Mouse (Mus musculus): Measurements from ENCODE around the gene Hsf2bp. TPM values are rescaled to one million over a fixed set of nuclear protein-coding genes. Genes with fewer than 3 reads are reported as not detected.
A peak's percentile ranks its signal among the peaks of the same experiment; 100 is the strongest.

The Hsf2bp gene
- total RNA-seq (2021): 1 to 10 TPM in 1 of 2 experiments, under 1 TPM in 1; 0.58 to 1.4 TPM
- polyA plus RNA-seq (2012; rRNA removed): not detected in 2 replicates
- long read RNA-seq, partial matches to known transcripts: 0 of 2 reads
- long read RNA-seq, other reads (novel, unspliced or antisense): 2 of 2 reads

- DNase-seq: peak; percentile 88
Measured at GRCm38 (mm10) chr17:32035609-32036508, at the start of gene Hsf2bp, which contains the start of gene Rrp1b. Gene Hsf2bp (minus strand): TSS chr17:32036349. Gene Rrp1b (plus strand): TSS chr17:32036100.

DNA sequence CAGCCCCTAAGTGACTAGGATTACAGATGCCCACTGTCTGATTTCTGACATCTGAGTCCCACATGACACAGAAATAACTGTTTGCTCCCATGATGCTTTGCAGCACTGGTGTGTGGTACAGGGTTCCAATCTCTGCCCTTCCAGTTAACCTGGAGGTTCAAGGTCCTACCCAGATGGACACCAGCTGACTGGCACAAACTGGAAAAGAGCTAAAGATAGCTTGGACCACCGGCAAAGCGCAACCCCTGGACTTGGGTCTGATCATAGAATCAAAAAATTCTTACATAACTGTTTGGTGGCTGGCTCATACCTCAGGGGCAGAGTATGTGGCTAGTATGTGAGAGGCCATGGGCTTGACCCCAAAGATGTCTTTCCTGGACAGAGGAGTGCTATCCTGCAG lies 47.2 kb upstream of the Hsf2bp start:
- DNase-seq: no peak

GRCm38 (mm10) chr17:32075164-32075563 lies 39.0 kb upstream of the Hsf2bp start:
- peak; percentile 32 for DNase-seq

DNA sequence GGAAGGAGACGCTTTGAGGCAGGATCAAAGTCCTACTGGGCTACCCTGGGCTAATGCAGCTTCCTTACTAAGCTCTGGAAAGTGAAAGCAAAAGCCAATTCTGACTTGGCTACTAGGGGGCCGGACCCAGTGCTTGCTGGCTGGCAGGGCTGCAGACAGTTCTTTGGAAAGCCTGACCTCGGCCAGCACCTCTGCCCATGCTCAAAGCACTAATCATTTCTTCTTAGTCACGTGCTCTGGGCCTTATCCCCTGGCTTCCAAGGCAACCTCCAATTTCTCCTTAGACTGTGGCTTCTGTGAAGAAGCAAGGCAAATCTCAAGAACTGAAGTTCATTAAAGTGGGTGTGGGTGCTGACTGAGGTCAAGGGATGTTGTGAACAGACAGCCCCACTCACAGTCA lies 38.5 kb upstream of the Hsf2bp start:
- peak; percentile 31 for DNase-seq

DNA sequence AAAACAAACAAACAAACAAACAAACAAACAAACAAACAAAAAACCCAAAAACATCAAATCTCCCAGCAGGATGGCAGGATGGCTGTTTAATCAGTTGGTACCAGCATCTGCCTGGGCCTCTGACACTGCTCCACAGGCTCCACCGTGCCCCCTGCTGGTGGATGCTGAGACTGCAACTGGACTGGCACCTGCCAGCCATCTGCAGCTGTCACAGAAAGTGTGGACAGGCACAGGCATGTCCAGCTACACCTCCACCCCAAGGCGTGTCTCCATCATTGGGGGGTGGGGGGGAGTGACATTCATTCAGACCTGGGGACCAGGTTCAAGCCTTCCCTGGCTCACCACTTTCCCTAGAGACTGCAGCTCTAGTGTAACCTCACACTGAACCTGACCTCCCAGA lies 37.2 kb upstream of the Hsf2bp start:
- peak; percentile 90 for DNase-seq

DNA sequence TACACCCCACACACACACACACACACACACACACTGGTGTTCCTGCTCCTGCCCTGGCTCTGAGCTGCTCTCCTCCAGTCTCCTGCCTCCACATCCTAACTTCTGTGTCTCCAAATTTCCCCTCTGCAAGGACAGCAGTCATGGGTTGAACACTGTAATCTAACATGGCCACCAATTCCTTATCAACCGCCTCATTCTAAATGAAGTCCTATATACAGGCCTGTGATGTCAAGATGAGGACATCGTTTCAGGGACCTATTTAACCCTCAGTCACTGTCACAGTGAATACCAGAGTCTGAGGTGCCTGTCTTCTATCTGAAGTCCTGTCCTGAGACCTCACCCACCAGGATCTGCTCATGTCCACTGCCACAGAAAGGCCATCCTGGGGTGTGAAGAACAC lies 32.7 kb upstream of the Hsf2bp start:
- no peak for DNase-seq

DNA sequence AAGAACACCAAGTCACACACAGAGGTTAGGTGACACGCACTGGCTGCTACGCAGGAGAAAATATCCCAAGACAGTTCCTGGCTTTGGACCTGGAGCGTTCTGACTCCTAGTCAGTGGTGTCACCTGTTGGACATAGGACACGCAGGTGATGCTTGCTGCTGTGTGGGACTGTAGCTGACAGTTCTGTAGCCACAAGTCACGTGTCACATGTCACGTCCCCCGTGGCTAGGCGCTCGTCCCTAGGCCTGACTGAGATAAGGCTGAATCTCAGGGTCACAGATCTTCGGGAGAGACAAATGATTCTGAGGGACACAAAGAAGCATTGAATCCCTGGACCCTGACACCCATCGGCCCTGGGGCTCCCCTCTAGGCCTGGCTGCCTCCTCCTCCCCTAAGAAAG lies 32.2 kb upstream of the Hsf2bp start:
- DNase-seq: peak; percentile 74

DNA sequence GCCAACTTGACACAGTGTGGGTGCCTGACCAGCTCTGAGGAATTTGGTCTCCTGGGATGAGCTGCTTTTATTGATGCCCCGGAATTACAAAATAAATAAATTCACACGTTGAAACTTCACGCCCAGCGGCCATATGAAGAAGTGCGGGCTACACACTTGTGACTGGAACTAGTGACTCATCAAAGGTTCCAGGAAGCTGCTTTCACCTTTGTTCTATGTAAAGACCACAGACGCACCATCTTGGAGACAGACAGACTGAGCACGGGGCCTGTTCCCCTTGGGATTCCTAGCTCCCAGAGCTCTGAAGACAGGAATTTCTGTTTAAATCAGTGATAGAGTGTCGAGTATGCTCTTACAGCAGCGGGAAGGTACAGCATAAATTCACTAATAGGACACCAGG lies 31.4 kb upstream of the Hsf2bp start:
- DNase-seq: no peak

GRCm38 (mm10) chr17:32064762-32065161 lies 28.6 kb upstream of the Hsf2bp start:
- peak; percentile 61 for DNase-seq

- DNase-seq: peak; percentile 30
Measured at GRCm38 (mm10) chr17:32063654-32064053, 27.5 kb upstream of the Hsf2bp start.

GRCm38 (mm10) chr17:32061219-32061618 lies 25.1 kb upstream of the Hsf2bp start:
- no peak for DNase-seq

DNA sequence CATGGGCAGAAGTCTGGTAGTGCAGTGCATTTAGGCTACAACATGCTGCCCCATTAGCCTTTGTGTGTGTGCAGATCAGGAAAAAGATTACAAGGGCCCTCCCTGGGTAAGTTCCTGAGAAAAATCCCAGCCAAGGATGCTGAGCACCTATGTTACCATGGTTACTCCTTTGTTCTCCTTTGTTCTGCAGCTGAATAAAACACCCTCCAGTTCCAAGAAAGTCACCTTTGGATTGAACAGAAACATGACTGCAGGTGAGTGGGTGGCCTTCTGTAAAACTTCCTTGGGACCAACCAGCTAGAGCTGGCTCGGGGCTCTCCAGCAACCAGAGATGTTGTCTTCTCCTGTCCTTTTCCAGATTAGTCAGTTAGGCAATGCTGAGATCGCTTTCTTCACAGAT lies 22.9 kb upstream of the Hsf2bp start:
- DNase-seq: no peak

DNA sequence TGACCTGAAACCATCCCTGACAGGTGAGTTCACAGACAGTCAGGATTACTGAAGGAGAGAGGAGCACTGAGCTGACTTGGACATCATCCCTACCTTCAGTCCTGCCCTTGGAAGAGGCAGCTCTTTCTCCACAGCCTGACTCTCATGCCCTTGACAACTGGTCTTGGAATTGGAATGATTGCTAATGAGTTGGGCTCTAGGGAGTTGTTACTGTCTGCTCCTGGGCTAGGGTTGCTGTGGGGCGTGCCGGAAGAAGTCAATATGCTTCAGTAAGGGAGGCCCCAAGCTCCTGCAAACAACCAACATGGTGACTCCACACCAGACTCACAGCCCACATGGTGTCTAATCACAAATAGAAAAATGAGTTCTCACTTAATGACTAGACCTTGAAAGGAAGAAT lies 21.7 kb upstream of the Hsf2bp start:
- peak; percentile 24 for DNase-seq

DNA sequence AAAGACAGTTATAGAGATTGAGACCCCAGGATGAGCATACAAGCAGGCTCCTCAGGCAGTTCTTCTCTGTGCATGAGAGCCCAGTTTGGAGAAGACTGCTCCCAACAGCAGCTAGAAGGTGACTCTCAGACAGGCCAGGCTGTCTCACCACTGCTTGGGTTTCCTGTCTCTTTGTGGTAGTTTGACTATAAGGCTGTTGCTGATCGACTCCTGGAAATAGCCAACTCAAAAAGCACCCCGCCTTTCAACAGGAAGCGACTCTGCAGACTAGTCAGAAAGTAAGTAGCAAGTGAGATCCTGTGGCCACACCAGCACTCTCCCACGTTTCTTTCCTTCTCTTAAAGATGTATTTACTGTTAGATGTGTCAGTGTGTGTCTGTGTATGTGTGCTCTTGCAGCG lies 17.5 kb upstream of the Hsf2bp start:
- DNase-seq: no peak

GRCm38 (mm10) chr17:32052237-32053080 lies 16.3 kb upstream of the Hsf2bp start:
- no peak for DNase-seq

DNA sequence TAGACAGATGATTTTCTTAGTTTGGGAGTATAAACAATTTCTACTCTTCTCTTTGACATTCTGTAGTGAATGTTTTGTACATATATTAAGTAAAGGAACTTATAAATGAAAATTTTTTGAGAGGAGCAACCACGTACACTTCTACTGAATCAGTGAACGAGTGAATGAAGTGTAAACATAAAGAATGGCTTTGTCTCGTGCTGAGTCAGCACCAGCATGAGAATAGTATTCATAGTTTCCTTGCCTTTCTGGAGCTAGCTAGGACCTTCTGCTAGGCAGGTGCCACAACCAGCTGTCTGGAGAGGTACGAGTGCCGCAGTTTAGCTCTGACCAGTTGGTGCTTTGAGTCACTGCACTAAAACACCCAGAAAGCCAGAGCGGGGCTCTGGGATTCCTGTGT lies 14.5 kb upstream of the Hsf2bp start:
- DNase-seq: no peak

- no peak for DNase-seq
Measured at GRCm38 (mm10) chr17:32049914-32050313, 13.8 kb upstream of the Hsf2bp start.

GRCm38 (mm10) chr17:32048351-32048750 lies 12.2 kb upstream of the Hsf2bp start:
- DNase-seq: no peak

DNA sequence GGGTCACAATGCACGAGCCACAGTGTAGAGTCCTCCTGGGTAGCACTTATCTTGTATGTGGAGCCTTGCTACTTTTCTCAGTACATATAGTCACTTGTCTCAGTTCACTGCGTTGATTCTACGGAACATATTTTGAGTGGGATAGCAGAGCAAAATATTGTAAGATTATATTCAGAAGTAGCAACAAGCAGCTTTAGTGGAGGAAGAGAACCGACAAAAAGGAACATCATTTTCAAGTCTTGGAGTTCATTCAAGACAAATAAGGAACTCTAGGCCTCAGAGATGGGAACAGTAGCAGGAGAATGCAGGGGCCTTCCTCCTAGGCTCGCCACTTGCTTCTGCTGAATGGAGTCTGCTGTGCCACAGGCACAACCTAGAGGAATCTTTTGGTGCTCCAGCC lies 10.4 kb upstream of the Hsf2bp start:
- DNase-seq: no peak

GRCm38 (mm10) chr17:32040263-32040662 lies 4.1 kb upstream of the Hsf2bp start:
- no peak for DNase-seq

- no peak for DNase-seq
Measured at GRCm38 (mm10) chr17:32036509-32037438, 625 bp upstream of the Hsf2bp start.

GRCm38 (mm10) chr17:32034322-32034721 lies 1.8 kb downstream of the Hsf2bp start:
- DNase-seq: no peak
